Mouse (Mus musculus): ENCODE data around the gene Ttc25.
"Not testable (repeated sequence)": the region's sequence is repeated elsewhere in the genome, so short reads cannot be mapped to it uniquely, and the experiment has no call there.

Ttc25 gene

GRCm38 (mm10) chr11:100528375-100529165 lies 16.8 kb upstream of the Ttc25 start:
- DNase-seq (ENCODE audit: low read depth, low spot score): no peak

- DNase-seq (ENCODE audit: low read depth, low spot score): no peak
Observed at GRCm38 (mm10) chr11:100533871-100534270, 11.5 kb upstream of the Ttc25 start.

- not testable (repeated sequence) for DNase-seq (ENCODE audit: low read depth, low spot score)
Observed at GRCm38 (mm10) chr11:100534411-100534810, 11.0 kb upstream of the Ttc25 start.

- DNase-seq (ENCODE audit: low read depth, low spot score): not testable (repeated sequence)
Observed at GRCm38 (mm10) chr11:100534821-100535220, 10.6 kb upstream of the Ttc25 start.

- DNase-seq (ENCODE audit: low read depth, low spot score): no peak
Observed at GRCm38 (mm10) chr11:100535996-100536395, 9.4 kb upstream of the Ttc25 start.

- DNase-seq (ENCODE audit: low read depth, low spot score): no peak
Observed at GRCm38 (mm10) chr11:100536466-100536865, 8.9 kb upstream of the Ttc25 start.

GRCm38 (mm10) chr11:100540966-100541365 lies 4.4 kb upstream of the Ttc25 start:
- no peak for DNase-seq (ENCODE audit: low read depth, low spot score)

GRCm38 (mm10) chr11:100541577-100541976 lies 3.8 kb upstream of the Ttc25 start:
- DNase-seq (ENCODE audit: low read depth, low spot score): no peak

- DNase-seq (ENCODE audit: low read depth, low spot score): no peak
Observed at GRCm38 (mm10) chr11:100545746-100546085, 309 bp downstream of the Ttc25 start.

- DNase-seq (ENCODE audit: low read depth, low spot score): no peak
Observed at GRCm38 (mm10) chr11:100546955-100547354, 1.5 kb downstream of the Ttc25 start.

GRCm38 (mm10) chr11:100548141-100548540 lies 2.7 kb downstream of the Ttc25 start:
- DNase-seq (ENCODE audit: low read depth, low spot score): no peak

- no peak for DNase-seq (ENCODE audit: low read depth, low spot score)
Observed at GRCm38 (mm10) chr11:100549466-100549865, 4.1 kb downstream of the Ttc25 start.

GRCm38 (mm10) chr11:100550101-100550500 lies 4.7 kb downstream of the Ttc25 start:
- no peak for DNase-seq (ENCODE audit: low read depth, low spot score)

- no peak for DNase-seq (ENCODE audit: low read depth, low spot score)
Observed at GRCm38 (mm10) chr11:100552842-100553241, 7.4 kb downstream of the Ttc25 start.

GRCm38 (mm10) chr11:100555583-100555982 lies 10.2 kb downstream of the Ttc25 start:
- no peak for DNase-seq (ENCODE audit: low read depth, low spot score)

- no peak for DNase-seq (ENCODE audit: low read depth, low spot score)
Observed at GRCm38 (mm10) chr11:100557563-100557962, 12.2 kb downstream of the Ttc25 start.

GRCm38 (mm10) chr11:100559476-100559875 lies 14.1 kb downstream of the Ttc25 start:
- DNase-seq (ENCODE audit: low read depth, low spot score): no peak

- no peak for DNase-seq (ENCODE audit: low read depth, low spot score)
Observed at GRCm38 (mm10) chr11:100561748-100562147, 16.3 kb downstream of the Ttc25 start.

- DNase-seq (ENCODE audit: low read depth, low spot score): no peak
Observed at GRCm38 (mm10) chr11:100564297-100564696, 18.9 kb downstream of the Ttc25 start.

- no peak for DNase-seq (ENCODE audit: low read depth, low spot score)
Observed at GRCm38 (mm10) chr11:100564703-100565102, 19.3 kb downstream of the Ttc25 start.

GRCm38 (mm10) chr11:100567229-100567628 lies 21.8 kb downstream of the Ttc25 start:
- no peak for DNase-seq (ENCODE audit: low read depth, low spot score)

GRCm38 (mm10) chr11:100567815-100568245 lies 22.4 kb downstream of the Ttc25 start:
- no peak for DNase-seq (ENCODE audit: low read depth, low spot score)

- DNase-seq (ENCODE audit: low read depth, low spot score): no peak
Observed at GRCm38 (mm10) chr11:100568692-100569091, 23.3 kb downstream of the Ttc25 start.

GRCm38 (mm10) chr11:100569789-100570188 lies 24.4 kb downstream of the Ttc25 start:
- DNase-seq (ENCODE audit: low read depth, low spot score): no peak

Data from brain, embryonic 18.5 days (tissue).